ENCODE assay signal across 9 mouse cellular contexts in genomic region chr9:87739543-87740161, GRCm38 (mm10). TPM values are rescaled to one million over a fixed set of nuclear protein-coding genes. Genes with fewer than 3 reads are reported as not detected.
A peak's percentile ranks its signal among the peaks of the same experiment; 100 is the strongest.
DNase-seq lines count a peak whose midpoint lies in the region; ATAC-seq and TF ChIP-seq lines count a peak whose summit lies in the region.
"Had no signal": no experiment of that assay in that cellular context is flagged by ENCODE, and none has a peak within 500 bp of the region (broad histone marks: within the 10 kb centered on the region; RNA-seq: fewer than 3 reads in every experiment).

No protein-coding gene starts in this region.

- peak overlapping the region; percentile 50; the same call in 1 of the 2 replicates for H3K27ac ChIP-seq in heart, postnatal 0 days (ENCODE audit: low read depth)
- H3K27ac ChIP-seq in midbrain, embryonic 11.5 days (ENCODE audit: low read depth, low read length): no peak overlapping the region
- H3K27ac ChIP-seq in kidney, adult 2 months (ENCODE audit: insufficient read depth, low read depth, low read length): no peak overlapping the region
- H3K27ac ChIP-seq: liver, embryonic 14.5 days had no signal

- DNase-seq in cerebellum, postnatal 10 days: peak; percentile 25 to 37
- DNase-seq in cerebellum, adult 9-11 months: no peak
- DNase-seq in heart, postnatal 0 days (ENCODE audit: low spot score): no peak
- DNase-seq in midbrain, embryonic 11.5 days (ENCODE audit: low spot score, missing footprints): peak; percentile 96
- DNase-seq in urinary bladder, postnatal 36 days (ENCODE audit: low spot score in 2 of 2): no peak
- DNase-seq in ovary, postnatal 36 days (ENCODE audit: low spot score): no peak
- no peak for DNase-seq in kidney, adult 2 months

- ATAC-seq in common myeloid progenitor, adult 5-6 weeks (replicated peaks; ENCODE audit: low read depth, poor library complexity, severe bottlenecking): peak; percentile 30; the same call in 1 of the 2 replicates
- peak; percentile 36 for ATAC-seq in heart, postnatal 0 days (ENCODE audit: insufficient read depth, low read depth)
- ATAC-seq in midbrain, embryonic 11.5 days (ENCODE audit: low FRiP score): peak; percentile 62

- no peak overlapping the region for H3K9ac ChIP-seq in heart, postnatal 0 days (replicated peaks; ENCODE audit: low read depth, low read length)
- no peak overlapping the region for H3K9ac ChIP-seq in midbrain, embryonic 11.5 days (ENCODE audit: low read length)
- H3K9ac ChIP-seq: liver, embryonic 14.5 days had no signal

- peak overlapping the region; percentile 47 for H3K4me3 ChIP-seq in heart, postnatal 0 days (ENCODE audit: low read depth, low read length)
- H3K4me3 ChIP-seq in midbrain, embryonic 11.5 days (ENCODE audit: low read depth, low read length): peak overlapping the region; percentile 17
- H3K4me3 ChIP-seq in kidney, adult 2 months (ENCODE audit: insufficient read depth, low read depth, low read length): no peak overlapping the region

- H3K9me3 ChIP-seq in heart, postnatal 0 days (replicated peaks; ENCODE audit: control insufficient read depth, low read length): no peaks in the 10 kb centered on the region
- H3K9me3 ChIP-seq in midbrain, embryonic 11.5 days (ENCODE audit: control insufficient read depth, low read length): no peaks in the 10 kb centered on the region

- H3K27me3 ChIP-seq in heart, postnatal 0 days (ENCODE audit: control insufficient read depth, insufficient read depth, low read length): peaks cover 94% of the 10 kb centered on the region
- peaks cover 61% of the 10 kb centered on the region for H3K27me3 ChIP-seq in midbrain, embryonic 11.5 days (ENCODE audit: control insufficient read depth, insufficient read depth, low read length)
- peaks cover 6% of the 10 kb centered on the region for H3K27me3 ChIP-seq in kidney, adult 2 months (replicated peaks; ENCODE audit: control insufficient read depth, insufficient read depth, low read length)

- H3K4me2 ChIP-seq in heart, postnatal 0 days (ENCODE audit: low read depth, low read length): peak overlapping the region; percentile 72
- H3K4me2 ChIP-seq in midbrain, embryonic 11.5 days: peak overlapping the region; percentile 39

- peaks cover 6% of the 10 kb centered on the region; the same call in 1 of the 2 replicates for H3K4me1 ChIP-seq in heart, postnatal 0 days (ENCODE audit: control insufficient read depth, insufficient read depth)
- peaks cover 17% of the 10 kb centered on the region for H3K4me1 ChIP-seq in midbrain, embryonic 11.5 days (ENCODE audit: control insufficient read depth, insufficient read depth, low read length)
- no peaks in the 10 kb centered on the region for H3K4me1 ChIP-seq in kidney, adult 2 months (ENCODE audit: control insufficient read depth, insufficient read depth, low read length)

- no peak for TF ChIP-seq POLR2A in kidney, adult 2 months (IDR thresholded peaks at IDR 0.05; ENCODE audit: low read depth, low read length)

- TF ChIP-seq EP300 in heart, postnatal 0 days (IDR thresholded peaks at IDR 0.05; ENCODE audit: low read depth): no peak

- WGBS in heart, postnatal 0 days: 5% methylated on average over 38 of the region's 41 CpGs
- under 1% methylated on average over 41 of the region's 41 CpGs for WGBS in midbrain, embryonic 11.5 days
- 3% methylated on average over 41 of the region's 41 CpGs for WGBS in kidney, adult 2 months

- no peaks in the 10 kb centered on the region for H3K36me3 ChIP-seq in heart, postnatal 0 days (replicated peaks; ENCODE audit: control insufficient read depth, insufficient read depth, low read length)
- H3K36me3 ChIP-seq in midbrain, embryonic 11.5 days (ENCODE audit: control insufficient read depth, insufficient read depth, low read length): no peaks in the 10 kb centered on the region
- no peaks in the 10 kb centered on the region for H3K36me3 ChIP-seq in kidney, adult 2 months (ENCODE audit: control insufficient read depth, insufficient read depth, low read length)

- no peak for TF ChIP-seq CTCF in heart, postnatal 0 days (IDR thresholded peaks at IDR 0.05; ENCODE audit: low read depth)
- TF ChIP-seq CTCF in kidney, adult 2 months (conservative IDR thresholded peaks at IDR 0.05; ENCODE audit: insufficient read depth, insufficient read length, low read depth, low read length): no peak

RNA-seq across cellular contexts. Expression of gene Tbx18, which starts 8.6 kb away (rescaled TPM):
- not detected in 2 replicates for total RNA-seq in common myeloid progenitor, adult 5-6 weeks (2017)
- 14.8 and 17.2 TPM in 2 replicates for total RNA-seq in heart, postnatal 0 days (2014; rRNA removed; ENCODE audit: low replicate concordance)
- polyA plus RNA-seq in heart, postnatal 0 days (2015; fragmentation: Nextera tagmentation; extraction: Ambion mirVana): 3.7 and 4.4 TPM in 2 replicates
- polyA plus RNA-seq in midbrain, embryonic 11.5 days (2014; fragmentation: Nextera tagmentation; extraction: Ambion mirVana): 5.5 and 5.6 TPM in 2 replicates
- 0.45 and 0.53 TPM in 2 replicates for polyA plus RNA-seq in kidney, adult 2 months (2012; rRNA removed)

Comparison
In these comparisons a context has a peak if more than half of its experiments do, and no peak if none do; other contexts are left out.
1. DNase-seq: peak in cerebellum, postnatal 10 days (2 of 2) and midbrain, embryonic 11.5 days (single experiment); none in cerebellum, adult 9-11 months (single experiment), heart, postnatal 0 days (single experiment), urinary bladder, postnatal 36 days (0 of 2), ovary, postnatal 36 days (single experiment) and kidney, adult 2 months (single experiment).
2. Peak in every context shown above with its lines, with median percentiles within 50 percentile points of each other: ATAC-seq.